In the genomic region with DNA sequence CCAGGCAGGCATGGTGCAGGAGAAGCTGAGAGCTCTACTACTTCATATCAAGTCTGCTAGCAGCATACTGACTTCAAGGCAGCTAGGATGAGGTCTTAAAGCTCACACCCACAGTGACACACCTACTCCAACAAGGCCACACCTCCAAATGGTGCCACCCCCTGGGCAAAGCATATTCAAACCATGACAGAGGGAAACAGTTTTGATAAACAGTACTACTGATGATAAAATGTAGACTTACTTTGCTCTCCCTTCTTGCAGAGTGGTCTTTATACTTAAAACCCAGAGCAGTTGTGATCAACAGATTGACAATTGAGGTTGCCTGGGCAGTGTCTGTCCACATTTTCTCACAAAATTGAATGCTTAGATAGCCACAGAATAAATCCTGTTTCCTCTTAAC, we compare ENCODE assay signal across 8 mouse cellular contexts. TPM values are rescaled to one million over a fixed set of nuclear protein-coding genes. Genes with fewer than 3 reads are reported as not detected.
DNase-seq lines count a peak whose midpoint lies in the region; ATAC-seq lines count a peak whose summit lies in the region.

No protein-coding gene starts in this region.

- DNase-seq in adrenal gland, adult 2 months: peak; percentile 28
- no peak for DNase-seq in adrenal gland, postnatal 25 days
- DNase-seq in 416B (ENCODE audit: low read depth): peak; percentile 72
- no peak for DNase-seq in embryonic facial prominence, embryonic 10.5 days (ENCODE audit: low spot score)
- peak; percentile 41 to 66 for DNase-seq in spleen, postnatal 36 days (ENCODE audit: low spot score in 2 of 2)
- DNase-seq in testis, postnatal 10 days (ENCODE audit: low spot score): no peak

- peak overlapping the region; percentile 88 for H3K4me2 ChIP-seq in hindbrain, embryonic 12.5 days (replicated peaks)
- H3K4me2 ChIP-seq in liver, embryonic 16.5 days (ENCODE audit: low read depth, low read length): peak overlapping the region; percentile 94

- peaks cover 17% of the 10 kb centered on the region for H3K4me1 ChIP-seq in embryonic facial prominence, embryonic 10.5 days
- H3K4me1 ChIP-seq in hindbrain, embryonic 12.5 days: peaks cover 17% of the 10 kb centered on the region
- peaks cover 19% of the 10 kb centered on the region for H3K4me1 ChIP-seq in liver, embryonic 16.5 days (ENCODE audit: control insufficient read depth, low read depth, low read length)

- peak overlapping the region; percentile 92 for H3K27ac ChIP-seq in embryonic facial prominence, embryonic 10.5 days (replicated peaks)
- peak overlapping the region; percentile 85 for H3K27ac ChIP-seq in hindbrain, embryonic 12.5 days
- H3K27ac ChIP-seq in liver, embryonic 16.5 days (ENCODE audit: low read length): peak overlapping the region; percentile 94

- ATAC-seq in hindbrain, embryonic 12.5 days (ENCODE audit: low FRiP score): no peak
- peak; percentile 3; the same call in 1 of the 2 replicates for ATAC-seq in liver, embryonic 16.5 days (ENCODE audit: low read depth)

- H3K9me3 ChIP-seq in embryonic facial prominence, embryonic 10.5 days: no peaks in the 10 kb centered on the region
- H3K9me3 ChIP-seq in hindbrain, embryonic 12.5 days (replicated peaks): no peaks in the 10 kb centered on the region
- H3K9me3 ChIP-seq in liver, embryonic 16.5 days (replicated peaks; ENCODE audit: control insufficient read depth, low read length): no peaks in the 10 kb centered on the region

- peak overlapping the region; percentile 81 for H3K4me3 ChIP-seq in embryonic facial prominence, embryonic 10.5 days
- peak overlapping the region; percentile 75 for H3K4me3 ChIP-seq in hindbrain, embryonic 12.5 days
- peak overlapping the region; percentile 79; the same call in 1 of the 2 replicates for H3K4me3 ChIP-seq in liver, embryonic 16.5 days (ENCODE audit: low read depth, low read length)

- no peak overlapping the region; the same call in 1 of the 2 replicates for H3K9ac ChIP-seq in hindbrain, embryonic 12.5 days
- H3K9ac ChIP-seq in liver, embryonic 16.5 days (ENCODE audit: low read depth, low read length): no peak overlapping the region; the same call in 1 of the 2 replicates

- no peaks in the 10 kb centered on the region for H3K27me3 ChIP-seq in embryonic facial prominence, embryonic 10.5 days (replicated peaks; ENCODE audit: low read depth, poor library complexity, severe bottlenecking)
- H3K27me3 ChIP-seq in hindbrain, embryonic 12.5 days: no peaks in the 10 kb centered on the region
- H3K27me3 ChIP-seq in liver, embryonic 16.5 days (ENCODE audit: control insufficient read depth, insufficient read depth, low read depth, low read length): no peaks in the 10 kb centered on the region

- H3K36me3 ChIP-seq in embryonic facial prominence, embryonic 10.5 days (replicated peaks): peaks cover 24% of the 10 kb centered on the region
- H3K36me3 ChIP-seq in hindbrain, embryonic 12.5 days: peaks cover 11% of the 10 kb centered on the region; the same call in 1 of the 2 replicates
- H3K36me3 ChIP-seq in liver, embryonic 16.5 days (ENCODE audit: control insufficient read depth, insufficient read depth): 0 out of 2 replicates have a peak, but pooled peaks cover 4% of the 10 kb centered on the region

RNA-seq across cellular contexts. Expression of a gene that starts 0.8 kb away (rescaled TPM):
- 10 to 100 TPM; 48.2 to 72.9 TPM for total RNA-seq in adrenal gland, adult 2 months (2021)
- polyA plus RNA-seq in adrenal gland, adult 2 months (2012; rRNA removed): 7.8 and 10.1 TPM in 2 replicates
- 69.7 and 77.1 TPM in 2 replicates for total RNA-seq in adrenal gland, postnatal 25 days (2021)
- polyA plus RNA-seq in embryonic facial prominence, embryonic 10.5 days (2016; fragmentation: Nextera tagmentation; extraction: Ambion mirVana): 124 and 125 TPM in 2 replicates
- polyA plus RNA-seq in hindbrain, embryonic 12.5 days (2016; fragmentation: Nextera tagmentation; extraction: Ambion mirVana): 119 and 127 TPM in 2 replicates
- 22.2 and 23.0 TPM in 2 replicates for polyA plus RNA-seq in liver, embryonic 16.5 days (2015; fragmentation: Nextera tagmentation; extraction: Ambion mirVana)

RNA-seq across cellular contexts. Expression of a gene that starts 57.8 kb away (rescaled TPM):
- 10 to 100 TPM in 1 of 2 experiments, 1 to 10 TPM in 1; 9.6 to 12.2 TPM for total RNA-seq in adrenal gland, adult 2 months (2021)
- polyA plus RNA-seq in adrenal gland, adult 2 months (2012; rRNA removed): 3.3 and 4.0 TPM in 2 replicates
- 14.3 and 15.2 TPM in 2 replicates for total RNA-seq in adrenal gland, postnatal 25 days (2021)
- 21.1 and 22.6 TPM in 2 replicates for polyA plus RNA-seq in embryonic facial prominence, embryonic 10.5 days (2016; fragmentation: Nextera tagmentation; extraction: Ambion mirVana)
- polyA plus RNA-seq in hindbrain, embryonic 12.5 days (2016; fragmentation: Nextera tagmentation; extraction: Ambion mirVana): 17.6 and 18.2 TPM in 2 replicates
- 6.0 and 6.7 TPM in 2 replicates for polyA plus RNA-seq in liver, embryonic 16.5 days (2015; fragmentation: Nextera tagmentation; extraction: Ambion mirVana)

Comparison
In these comparisons a context has a peak if more than half of its experiments do, and no peak if none do; other contexts are left out.
1. DNase-seq: peak in adrenal gland, adult 2 months (single experiment), 416B (single experiment) and spleen, postnatal 36 days (2 of 2); none in adrenal gland, postnatal 25 days (single experiment), embryonic facial prominence, embryonic 10.5 days (single experiment) and testis, postnatal 10 days (single experiment).
2. Peak in every context shown above with its lines, with median percentiles within 50 percentile points of each other: H3K27ac ChIP-seq and H3K4me3 ChIP-seq.